Mouse (Mus musculus) layer of hippocampus, adult 2 months (tissue): Measurements from ENCODE around the gene Plcb4. TPM values are rescaled to one million over a fixed set of nuclear protein-coding genes. Genes with fewer than 3 reads are reported as not detected.

Experiments
- DNase-seq, 2 experiments: peaks; one replicate each; pipeline ENCODE4 v3.0.0; 2022; ENCODE audit warnings: low spot score in 2 of 2
- H3K27ac ChIP-seq: fragments of 200-600 bp; 2 replicates; pipeline ENCODE4 v1.8.1; 2022
- H3K4me3 ChIP-seq: fragments of 200-600 bp; 2 replicates; pipeline ENCODE4 v1.8.1; 2022; ENCODE audit warnings: mild to moderate bottlenecking
- CTCF ChIP-seq: fragments of 200-600 bp; conservative IDR thresholded peaks from 2 replicates; pipeline ENCODE4 v1.8.1; 2022; ENCODE audit warnings: antibody characterized with exemption, mild to moderate bottlenecking, moderate library complexity
- total RNA-seq, 2 experiments: library from RNA; stranded (reverse); gene quantifications; 2 replicates each; pipeline ENCODE4 v1.2.3; 2021

Plcb4 gene
- total RNA-seq, 2 experiments from 2014 or later: 20.9 to 21.0 TPM

DNA sequence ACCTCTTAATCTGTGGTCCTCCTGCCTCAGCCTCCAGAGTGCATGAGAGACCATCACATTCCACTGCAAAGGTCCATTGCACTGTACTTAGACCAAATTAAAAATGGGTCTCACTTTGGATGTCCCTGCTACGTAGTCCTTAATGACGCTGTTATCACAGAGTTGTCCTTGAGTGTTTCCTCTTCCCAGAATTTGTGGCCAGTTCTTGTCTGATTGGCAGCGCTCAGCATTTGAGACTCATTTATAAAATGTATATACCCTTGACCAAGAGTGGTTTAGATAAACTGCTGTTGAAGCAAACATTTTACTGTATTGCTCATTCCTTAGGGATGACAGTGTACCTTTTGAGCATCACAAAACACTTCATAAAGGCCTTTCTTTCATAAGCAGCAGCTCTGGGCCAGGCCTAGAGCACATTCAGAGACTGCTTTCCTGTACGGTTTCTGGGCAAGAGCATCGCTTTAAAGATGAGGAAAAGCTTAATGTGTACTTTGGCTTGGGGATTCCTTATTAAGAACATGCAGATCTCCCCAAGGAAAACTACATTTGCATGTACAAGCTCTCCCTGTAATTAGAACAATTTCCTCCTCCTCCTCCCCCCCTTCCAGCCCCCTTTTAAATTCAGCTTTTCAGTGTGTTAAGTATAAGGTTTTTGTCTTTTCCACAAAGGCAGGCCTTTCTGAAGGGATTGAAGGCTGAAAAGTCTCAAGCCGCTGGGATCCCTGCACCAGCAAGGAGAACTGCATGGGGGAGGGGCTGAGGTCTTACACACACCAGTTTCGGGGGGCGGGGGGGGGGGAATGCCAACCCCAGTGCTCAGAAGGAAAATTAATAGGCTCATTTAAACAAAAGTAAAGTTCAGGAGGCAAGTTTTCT, 52.5 kb downstream of the Plcb4 start:
- H3K4me3 ChIP-seq: peak overlapping the region; percentile 20; the same call in 1 of the 2 replicates
- TF ChIP-seq CTCF: no peak
- no peak for DNase-seq
- peak overlapping the region; percentile 74 for H3K27ac ChIP-seq

DNA sequence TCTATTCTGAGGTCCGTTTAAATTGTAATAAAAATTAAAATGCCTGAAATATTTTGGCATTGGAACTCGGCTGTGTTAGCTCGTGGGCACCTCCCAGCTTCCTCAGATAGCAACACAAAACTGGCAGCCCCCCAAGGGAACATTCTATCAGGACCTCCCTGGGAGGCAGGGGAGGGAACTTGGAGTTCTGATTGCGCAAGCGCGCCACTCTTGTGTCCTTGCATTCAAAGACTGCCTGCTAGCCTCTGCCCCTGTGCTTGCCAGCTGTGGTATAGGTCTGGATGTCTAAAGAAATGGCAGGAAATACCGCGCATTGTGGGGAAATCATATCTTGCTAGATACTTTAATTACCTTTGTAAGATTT, 53.1 kb downstream of the Plcb4 start:
- peak overlapping the region; percentile 20; the same call in 1 of the 2 replicates for H3K4me3 ChIP-seq
- TF ChIP-seq CTCF: no peak
- DNase-seq: peak in 1 of 2 experiments; percentile 16
- H3K27ac ChIP-seq: peak overlapping the region; percentile 74

DNA sequence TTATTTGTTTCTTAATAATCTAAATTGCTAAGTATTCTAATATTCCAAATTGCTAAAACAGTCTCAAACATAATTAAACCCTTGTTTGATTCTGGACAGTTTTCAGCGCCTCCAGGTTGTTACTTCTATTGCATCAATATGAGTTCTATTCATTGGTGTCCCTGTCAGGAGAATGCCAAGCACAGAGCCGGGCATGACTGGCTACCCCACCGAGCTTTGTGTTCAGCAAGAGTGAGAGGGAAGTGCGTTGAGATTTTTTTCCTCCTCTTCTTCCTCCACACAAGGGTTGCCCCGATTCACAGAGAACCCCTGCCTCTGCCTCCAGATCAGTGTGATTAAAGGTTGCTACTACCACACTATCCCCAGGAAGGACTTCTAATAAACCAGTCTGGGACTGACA, 53.5 kb downstream of the Plcb4 start:
- peak overlapping the region; percentile 74 for H3K27ac ChIP-seq
- no peak for DNase-seq
- peak overlapping the region; percentile 20; the same call in 1 of the 2 replicates for H3K4me3 ChIP-seq
- TF ChIP-seq CTCF: no peak

- Histone ChIP-seq H3K4me3 (no peak overlapping the region), H3K27ac (no peak overlapping the region)
- DNase-seq: no peak
- no peak for TF ChIP-seq CTCF
These were observed 54.1 kb downstream of the Plcb4 start for GRCm38 (mm10) chr2:135712921-135713320.

DNA sequence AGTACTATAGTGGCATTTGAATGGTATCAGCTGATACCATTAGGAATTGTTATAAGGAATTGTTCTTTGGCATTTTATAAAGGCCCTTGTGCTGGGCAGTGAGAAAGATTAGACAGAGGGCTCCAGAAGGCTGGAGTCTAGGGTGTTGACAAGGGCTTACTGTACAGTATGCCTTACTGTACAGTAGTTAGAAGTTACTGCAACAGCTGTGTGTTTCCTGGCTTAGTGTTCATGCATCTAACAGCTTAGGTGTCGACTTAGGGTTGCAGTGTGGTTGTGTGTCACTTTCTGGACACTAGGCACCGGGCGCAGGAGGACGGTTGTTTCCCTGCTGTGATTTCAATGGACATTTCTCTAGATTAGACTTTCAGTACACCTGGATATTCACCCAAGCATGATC, 57.4 kb downstream of the Plcb4 start:
- H3K27ac ChIP-seq: no peak overlapping the region
- no peak overlapping the region for H3K4me3 ChIP-seq
- DNase-seq: no peak
- TF ChIP-seq CTCF: no peak

- TF ChIP-seq CTCF: no peak
- H3K4me3 ChIP-seq: peak overlapping the region; percentile 3; the same call in 1 of the 2 replicates
- H3K27ac ChIP-seq: peak overlapping the region; percentile 28; the same call in 1 of the 2 replicates
- no peak for DNase-seq
These were observed 58.7 kb downstream of the Plcb4 start for GRCm38 (mm10) chr2:135717232-135718134.

DNA sequence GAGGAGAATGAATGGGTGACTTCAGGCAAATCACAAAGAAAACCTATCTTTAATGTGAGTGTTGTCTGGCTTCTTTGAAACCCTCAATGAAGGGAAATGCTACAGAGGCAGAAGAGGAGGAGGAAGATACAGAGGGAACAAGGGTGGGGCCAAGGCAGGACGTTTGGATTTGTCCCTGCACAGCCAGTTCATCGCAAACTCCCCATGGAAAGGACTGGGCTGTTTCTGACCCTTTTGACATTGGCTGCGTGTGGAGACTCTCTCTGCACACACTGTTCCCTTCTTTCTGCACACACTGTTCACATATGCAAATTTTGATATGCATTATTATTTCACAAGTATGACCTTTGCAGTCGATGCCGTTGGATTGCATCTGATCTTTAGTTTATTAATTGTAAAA, 63.3 kb downstream of the Plcb4 start:
- Histone ChIP-seq H3K4me3 (no peak overlapping the region), H3K27ac (no peak overlapping the region)
- no peak for TF ChIP-seq CTCF
- no peak for DNase-seq

- no peak for TF ChIP-seq CTCF
- Histone ChIP-seq H3K4me3 (no peak overlapping the region), H3K27ac (no peak overlapping the region)
- DNase-seq: no peak
These were observed 64.6 kb downstream of the Plcb4 start for GRCm38 (mm10) chr2:135723387-135723786.

GRCm38 (mm10) chr2:135724489-135724888, 65.7 kb downstream of the Plcb4 start:
- no peak for TF ChIP-seq CTCF
- no peak for DNase-seq
- no peak overlapping the region for H3K27ac ChIP-seq
- H3K4me3 ChIP-seq: no peak overlapping the region

- no peak for DNase-seq
- no peak for TF ChIP-seq CTCF
- H3K4me3 ChIP-seq: no peak overlapping the region
- H3K27ac ChIP-seq: no peak overlapping the region
These were observed 66.6 kb downstream of the Plcb4 start for GRCm38 (mm10) chr2:135725362-135725761.

GRCm38 (mm10) chr2:135727088-135727487, 68.3 kb downstream of the Plcb4 start:
- no peak for TF ChIP-seq CTCF
- Histone ChIP-seq H3K4me3 (no peak overlapping the region), H3K27ac (no peak overlapping the region)
- no peak for DNase-seq

DNA sequence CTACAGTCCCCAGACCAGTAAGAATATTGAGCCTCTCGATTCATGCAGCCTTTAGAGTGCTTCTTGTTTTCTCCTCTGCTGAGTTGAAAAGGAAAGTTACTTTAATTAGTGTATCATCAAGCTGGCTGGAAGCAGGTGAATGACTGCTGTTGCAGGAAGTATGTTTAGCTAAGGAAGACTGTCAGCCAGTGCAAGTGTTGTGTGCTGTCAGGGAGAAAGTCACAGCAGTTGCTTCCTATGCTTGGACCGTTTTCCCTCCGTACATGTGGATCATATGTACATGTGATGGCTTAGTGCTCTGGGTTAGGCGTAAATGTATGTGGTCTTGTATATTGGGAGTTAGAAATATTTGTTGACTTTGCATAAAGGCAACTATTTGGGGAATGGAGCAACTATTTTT, 69.1 kb downstream of the Plcb4 start:
- TF ChIP-seq CTCF: no peak
- Histone ChIP-seq H3K27ac (no peak overlapping the region), H3K4me3 (no peak overlapping the region)
- DNase-seq: no peak

GRCm38 (mm10) chr2:135731591-135731990, 72.8 kb downstream of the Plcb4 start:
- no peak overlapping the region for H3K27ac ChIP-seq
- TF ChIP-seq CTCF: no peak
- no peak overlapping the region for H3K4me3 ChIP-seq
- no peak for DNase-seq
